Mouse (Mus musculus) spleen, postnatal 4 days (tissue): Measurements from ENCODE around the gene Zfand3.

Source experiments
- DNase-seq, 2 experiments: peaks; one replicate each; pipeline ENCODE4 v3.0.0; 2022; ENCODE audit warnings: low spot score in 2 of 2

Zfand3 gene

GRCm38 (mm10) chr17:30225030-30225740 lies 220.7 kb downstream of the Zfand3 start:
- DNase-seq, result no peak

GRCm38 (mm10) chr17:30228439-30229215 lies 224.1 kb downstream of the Zfand3 start:
- DNase-seq, result no peak

DNA sequence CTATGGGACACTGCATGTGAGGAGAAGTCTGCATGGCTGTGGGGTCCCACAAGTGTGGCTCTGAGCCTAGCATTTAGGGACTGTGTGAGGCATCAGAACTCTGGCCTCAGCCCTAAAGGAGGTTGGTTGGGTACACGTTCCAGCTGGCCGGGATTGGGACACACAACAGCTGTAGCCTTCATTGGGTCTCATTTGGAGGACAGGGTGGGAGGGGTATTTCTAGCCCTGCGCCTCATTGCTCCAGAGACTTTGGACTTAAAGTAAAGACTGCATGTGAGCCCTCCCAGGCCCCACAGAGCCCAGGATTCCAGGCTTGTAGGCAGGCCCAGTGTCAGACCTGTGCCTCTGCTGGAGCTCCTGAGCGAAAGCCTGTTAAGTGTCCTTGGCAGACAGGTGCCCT lies 225.9 kb downstream of the Zfand3 start:
- no peak for DNase-seq

GRCm38 (mm10) chr17:30231483-30231882 lies 226.9 kb downstream of the Zfand3 start:
- DNase-seq, result no peak

DNA sequence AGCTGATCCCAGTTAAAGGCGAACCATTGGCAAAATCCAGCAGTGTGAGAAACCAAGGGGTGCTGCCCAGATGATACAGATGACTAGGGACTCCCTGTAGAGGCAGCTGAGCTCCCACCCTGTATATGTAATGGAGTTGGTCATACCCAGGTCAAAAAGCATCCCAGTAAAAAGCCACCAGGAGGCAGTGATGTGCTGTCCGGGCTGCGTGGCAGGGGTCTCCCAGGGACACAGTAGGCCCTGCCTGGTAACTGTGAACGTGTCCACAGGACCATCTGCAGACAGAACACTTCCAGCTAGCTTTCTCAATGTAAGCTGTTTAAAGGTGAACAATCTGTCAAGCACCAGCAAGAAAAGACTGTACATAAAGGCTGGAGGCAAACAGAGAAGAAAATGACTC lies 228.2 kb downstream of the Zfand3 start:
- DNase-seq, result no peak

- no peak for DNase-seq
These were observed 230.8 kb downstream of the Zfand3 start for GRCm38 (mm10) chr17:30235380-30235779.

- DNase-seq, result no peak
These were observed 232.1 kb downstream of the Zfand3 start for GRCm38 (mm10) chr17:30236611-30237010.

DNA sequence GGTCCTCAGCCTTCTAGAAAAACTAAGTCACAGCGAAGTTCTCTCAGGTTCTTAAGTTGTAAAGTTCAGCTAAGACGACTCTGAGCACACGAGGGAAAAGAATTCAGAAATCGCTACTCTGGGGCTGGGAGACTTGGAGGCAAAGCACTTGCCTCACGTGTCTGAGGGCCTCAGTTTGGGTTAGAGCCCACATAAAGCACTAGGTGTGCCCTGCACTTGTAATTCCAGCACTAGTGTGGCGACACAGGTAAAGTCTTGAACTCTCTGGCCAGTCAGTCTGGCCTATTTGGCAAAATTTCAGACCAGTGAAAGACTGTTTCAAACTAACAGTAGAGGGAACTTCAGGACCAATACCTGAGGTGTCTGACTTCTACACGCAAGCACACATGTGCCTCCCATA lies 233.1 kb downstream of the Zfand3 start:
- no peak for DNase-seq

DNA sequence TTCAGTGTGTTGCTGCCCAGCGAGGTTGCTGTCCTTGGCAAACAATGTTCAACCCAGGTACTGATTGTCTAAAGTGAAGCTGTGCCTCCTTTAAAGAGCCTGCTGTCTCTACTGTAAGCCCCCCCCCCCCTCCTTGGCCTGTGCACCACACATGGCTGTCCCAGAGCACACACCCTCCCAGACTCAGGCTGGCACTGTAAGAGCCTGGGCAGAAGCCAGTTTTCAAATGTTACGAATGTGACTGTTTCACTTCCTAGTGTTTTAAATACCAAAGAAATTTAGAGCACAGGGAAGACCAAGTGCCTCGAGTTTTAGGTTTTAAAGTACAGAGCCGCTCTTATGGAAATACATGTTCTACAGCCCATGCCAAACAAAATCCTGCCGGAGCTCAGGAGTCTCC lies 234.9 kb downstream of the Zfand3 start:
- no peak for DNase-seq

- DNase-seq, result no peak
These were observed 236.1 kb downstream of the Zfand3 start for GRCm38 (mm10) chr17:30240659-30241058.

GRCm38 (mm10) chr17:30241061-30241460 lies 236.5 kb downstream of the Zfand3 start:
- no peak for DNase-seq

- no peak for DNase-seq
These were observed 237.3 kb downstream of the Zfand3 start for GRCm38 (mm10) chr17:30241720-30242322.

DNA sequence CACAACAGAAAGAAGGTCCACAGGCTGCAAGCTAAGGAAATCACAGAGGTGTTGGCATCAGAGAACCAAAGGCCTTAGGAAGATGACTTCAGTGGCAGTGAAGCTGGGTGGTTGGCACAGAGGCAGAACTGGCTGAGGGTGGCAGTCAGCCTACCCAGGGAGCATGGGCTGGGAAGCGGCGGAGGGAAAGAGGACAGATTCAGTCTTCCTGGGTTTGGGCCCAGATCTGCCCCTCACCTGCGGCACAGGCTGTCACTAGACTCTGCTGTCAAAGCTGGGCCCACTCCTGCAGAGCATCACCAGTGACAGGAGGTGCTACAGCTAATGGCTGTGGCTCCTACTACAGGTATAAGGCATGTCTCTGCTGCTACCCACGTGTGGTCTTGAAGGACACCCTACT lies 238.1 kb downstream of the Zfand3 start:
- DNase-seq, result no peak

DNA sequence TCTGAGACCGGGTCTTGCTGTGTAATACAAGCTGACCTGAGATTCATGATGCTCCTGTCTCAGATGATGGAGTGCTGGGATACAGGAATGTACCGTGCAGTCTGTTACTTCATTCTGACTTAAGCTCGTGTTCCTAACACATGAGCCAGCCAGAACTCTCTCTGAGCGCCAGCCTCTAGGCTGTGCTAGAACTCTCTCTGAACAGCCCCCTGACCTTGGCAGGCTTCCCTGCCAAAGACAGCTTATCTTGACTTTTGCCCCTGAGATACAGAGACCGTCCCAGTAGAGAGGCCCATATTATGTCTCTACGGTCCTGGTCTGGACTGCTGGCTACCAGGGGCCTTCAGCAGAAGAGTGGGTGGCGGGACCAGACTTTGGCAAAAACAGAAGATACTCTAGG lies 239.0 kb downstream of the Zfand3 start:
- DNase-seq, result no peak

GRCm38 (mm10) chr17:30244651-30245307 lies 240.2 kb downstream of the Zfand3 start:
- DNase-seq, result no peak

DNA sequence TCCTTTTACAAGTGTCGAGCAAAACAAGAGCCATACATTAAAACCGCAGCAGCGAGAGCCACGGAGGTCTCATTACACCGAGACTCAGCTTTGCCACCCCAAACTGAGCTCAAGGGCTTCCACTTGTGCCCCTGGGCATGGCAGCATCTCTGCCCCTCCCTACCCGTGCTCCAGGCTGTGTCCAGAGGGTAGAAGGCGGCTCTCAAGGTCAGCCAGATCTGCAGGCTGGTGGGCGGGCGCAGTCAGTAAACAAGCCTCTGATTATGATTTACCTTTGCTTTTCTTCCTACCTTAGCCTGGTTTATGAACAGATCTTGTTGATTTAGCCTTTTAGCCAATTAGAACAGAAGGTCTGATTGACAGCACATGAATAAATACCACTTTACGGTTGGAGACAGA lies 240.8 kb downstream of the Zfand3 start:
- no peak for DNase-seq

DNA sequence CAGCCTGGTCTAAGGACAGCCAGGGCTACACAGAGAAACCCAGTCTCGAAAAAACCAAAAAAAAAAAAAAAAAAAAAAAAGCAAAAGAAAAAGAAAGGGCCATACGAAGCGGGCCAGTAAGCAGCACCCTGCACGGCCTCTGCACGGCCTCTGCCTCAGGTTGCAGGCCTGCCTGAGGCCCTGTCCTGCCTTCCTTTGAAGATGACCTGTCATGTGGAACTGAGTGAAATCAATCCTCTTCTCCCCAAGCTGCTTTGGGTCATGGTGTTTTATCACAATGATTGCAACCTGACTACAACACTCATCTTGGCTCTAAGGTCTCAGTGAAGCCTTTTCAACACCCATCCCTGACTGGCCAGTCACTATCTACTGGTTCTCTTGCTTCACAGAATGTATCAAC lies 248.5 kb downstream of the Zfand3 start:
- no peak for DNase-seq

DNA sequence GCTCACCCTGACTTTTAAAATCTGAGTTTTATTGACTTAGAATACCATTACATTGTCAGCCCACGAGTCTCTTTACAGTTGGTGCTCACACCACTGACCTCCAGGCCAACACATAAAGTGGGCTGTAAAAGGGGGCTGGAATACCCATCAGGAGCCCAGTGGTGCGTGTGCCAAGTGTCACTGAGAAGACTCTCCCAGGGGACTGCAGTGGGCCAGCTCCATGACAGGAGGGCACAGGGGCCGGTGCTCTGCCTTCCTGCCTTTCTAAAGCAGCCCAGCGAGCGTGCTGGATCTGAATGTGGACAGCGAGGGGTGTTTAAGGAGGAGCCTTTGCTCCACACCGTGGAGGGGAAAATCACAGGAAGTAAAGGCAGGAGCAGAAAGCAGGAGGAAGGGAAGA lies 249.4 kb downstream of the Zfand3 start:
- no peak for DNase-seq

DNA sequence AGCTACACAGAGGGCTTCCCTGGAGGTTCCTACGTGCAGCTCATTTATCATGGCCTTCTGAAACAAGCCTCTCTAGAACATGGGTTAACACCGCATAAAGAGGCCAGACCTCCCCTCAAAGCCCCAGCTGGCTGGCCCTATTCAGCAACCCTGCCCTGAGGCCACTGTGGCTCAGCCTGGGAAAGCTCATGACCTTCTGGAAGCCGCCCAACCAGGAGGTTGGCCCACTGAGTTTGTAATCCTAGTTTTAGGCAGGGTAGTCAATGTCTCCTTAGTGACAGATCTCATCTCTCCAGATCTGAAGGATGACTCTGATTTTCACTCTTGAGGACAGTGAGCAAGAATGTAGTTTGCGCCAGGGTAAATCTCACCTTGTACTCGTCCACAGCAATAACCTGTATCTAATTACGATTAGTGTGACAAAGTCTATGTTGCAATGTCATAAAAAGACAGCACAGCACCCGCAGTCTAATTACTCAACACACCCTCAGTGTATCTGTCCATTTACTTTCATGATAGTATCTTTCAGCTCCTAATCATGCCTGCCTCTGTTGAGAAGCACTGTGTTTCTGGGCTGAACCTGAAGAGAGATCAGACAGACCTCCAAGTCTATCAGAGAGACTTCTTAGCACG lies 251.5 kb downstream of the Zfand3 start:
- no peak for DNase-seq

GRCm38 (mm10) chr17:30258480-30258879 lies 253.9 kb downstream of the Zfand3 start:
- no peak for DNase-seq

DNA sequence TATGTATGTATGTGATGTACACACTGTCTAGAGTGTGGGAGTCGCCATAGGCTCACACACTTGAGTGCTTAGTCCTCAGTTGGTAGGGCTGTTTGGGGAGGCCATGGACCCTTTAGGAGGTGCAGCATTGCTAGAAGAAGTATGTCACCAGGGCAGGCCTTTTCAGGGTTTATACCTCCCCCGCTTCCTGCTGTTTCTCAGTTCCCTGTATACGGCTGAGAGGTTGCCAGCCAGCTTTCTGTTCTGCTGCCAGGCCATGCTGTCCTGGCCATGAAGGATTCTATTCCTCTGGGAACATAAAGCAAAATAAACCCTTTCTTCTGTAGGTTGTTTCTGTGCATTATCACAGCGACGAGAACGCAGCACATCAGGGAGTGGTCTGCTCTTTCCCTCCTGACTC lies 255.4 kb downstream of the Zfand3 start:
- no peak for DNase-seq
